Mouse (Mus musculus): Measurements from ENCODE around the gene Olfr448.

Olfr448 gene

GRCm38 (mm10) chr6:42890141-42890540 is at the start of gene Olfr448:
Gene Olfr448 (plus strand): TSS chr6:42890441.
- no peak for DNase-seq (ENCODE audit: low read depth, low spot score)

GRCm38 (mm10) chr6:42860222-42860819 is 29.9 kb upstream of the Olfr448 start:
- DNase-seq (ENCODE audit: low read depth, low spot score), result peak; percentile 13

- no peak for DNase-seq (ENCODE audit: low read depth, low spot score)
Observed at GRCm38 (mm10) chr6:42869695-42870094, 20.5 kb upstream of the Olfr448 start.

GRCm38 (mm10) chr6:42876323-42876722 is 13.9 kb upstream of the Olfr448 start:
- no peak for DNase-seq (ENCODE audit: low read depth, low spot score)

- DNase-seq (ENCODE audit: low read depth, low spot score), result no peak
Observed at GRCm38 (mm10) chr6:42900345-42900744, 10.1 kb downstream of the Olfr448 start.

GRCm38 (mm10) chr6:42908578-42908977 is 18.3 kb downstream of the Olfr448 start, which contains the start of gene Olfr447:
Gene Olfr447 (plus strand): TSS chr6:42908878.
- DNase-seq (ENCODE audit: low read depth, low spot score), result no peak

- no peak for DNase-seq (ENCODE audit: low read depth, low spot score)
Observed at GRCm38 (mm10) chr6:42921077-42921476, 30.8 kb downstream of the Olfr448 start, which contains the start of gene Olfr446. Gene Olfr446 (plus strand): TSS chr6:42921377.
